In genomic region chr5:134370831-134371230, GRCm38 (mm10) we compare ENCODE assay signal across 16 mouse cellular contexts.
"Had no signal": no experiment of that assay in that cellular context is flagged by ENCODE, and none has a peak within 500 bp of the region (broad histone marks: within the 10 kb centered on the region; RNA-seq: fewer than 3 reads in every experiment).

No protein-coding gene starts in this region.

- H3K9ac ChIP-seq: intestine, embryonic 15.5 days; kidney, embryonic 15.5 days; liver, embryonic 12.5 days; lung, embryonic 14.5 days; neural tube, embryonic 12.5 days had no signal

- H3K27ac ChIP-seq: intestine, embryonic 15.5 days; kidney, embryonic 15.5 days; limb, embryonic 10.5 days; liver, embryonic 12.5 days; macrophage; neural tube, embryonic 12.5 days; stomach, postnatal 0 days had no signal

- H3K4me1 ChIP-seq: intestine, embryonic 15.5 days; kidney, embryonic 15.5 days; limb, embryonic 10.5 days; neural tube, embryonic 12.5 days had no signal

- H3K27me3 ChIP-seq: intestine, embryonic 15.5 days; kidney, embryonic 15.5 days; liver, embryonic 12.5 days; megakaryocyte, embryonic 14.5 days; neural tube, embryonic 12.5 days had no signal

- H3K9me3 ChIP-seq: intestine, embryonic 15.5 days; kidney, embryonic 15.5 days; limb, embryonic 10.5 days; liver, embryonic 12.5 days; megakaryocyte, embryonic 14.5 days; neural tube, embryonic 12.5 days had no signal

- H3K4me3 ChIP-seq: intestine, embryonic 15.5 days; kidney, embryonic 15.5 days; limb, embryonic 10.5 days; liver, embryonic 12.5 days; megakaryocyte, embryonic 14.5 days; myocyte; neural tube, embryonic 12.5 days had no signal

- ATAC-seq: intestine, embryonic 15.5 days; liver, embryonic 12.5 days had no signal

- H3K4me2 ChIP-seq: intestine, embryonic 15.5 days; kidney, embryonic 15.5 days; liver, embryonic 12.5 days; lung, embryonic 14.5 days; neural tube, embryonic 12.5 days had no signal

- DNase-seq: kidney, adult 2 months; kidney, postnatal 14 days; lung, embryonic 14.5 days; lung, postnatal 14 days; midbrain, embryonic 14.5 days; retina, postnatal 1 day; right cerebral cortex, postnatal 14 days had no signal
